Mouse (Mus musculus) kidney, adult 9 months (tissue): ENCODE results near the gene Acap2.

Experiments used
- DNase-seq: peaks from one replicate; pipeline ENCODE4 v3.0.0; 2022

Gene Acap2

GRCm38 (mm10) chr16:31200790-31201567, at the start of gene Acap2:
Gene Acap2, minus strand, starts transcription at chr16:31201245.
- peak; percentile 99 for DNase-seq

DNA sequence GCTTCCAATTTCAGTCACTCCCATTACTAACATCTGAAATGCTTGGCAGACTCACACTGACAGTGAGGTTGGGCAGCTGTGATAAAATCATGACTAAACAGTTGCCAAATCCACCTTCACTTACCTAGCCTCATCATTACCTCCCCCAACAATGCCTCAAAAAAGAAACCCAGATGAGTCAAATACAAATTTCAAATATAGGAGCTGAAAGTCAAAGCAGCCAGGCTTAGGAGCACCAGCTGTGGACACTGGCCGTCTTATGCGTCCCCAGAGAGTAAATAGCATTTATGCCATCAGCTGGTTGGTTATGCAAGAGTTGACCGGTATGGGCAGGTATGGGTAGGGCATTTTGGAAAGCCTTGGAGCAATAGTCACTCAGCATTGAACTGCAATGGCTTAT, 48.4 kb upstream of the Acap2 start:
- no peak for DNase-seq

GRCm38 (mm10) chr16:31248717-31249116, 47.7 kb upstream of the Acap2 start:
- no peak for DNase-seq

DNA sequence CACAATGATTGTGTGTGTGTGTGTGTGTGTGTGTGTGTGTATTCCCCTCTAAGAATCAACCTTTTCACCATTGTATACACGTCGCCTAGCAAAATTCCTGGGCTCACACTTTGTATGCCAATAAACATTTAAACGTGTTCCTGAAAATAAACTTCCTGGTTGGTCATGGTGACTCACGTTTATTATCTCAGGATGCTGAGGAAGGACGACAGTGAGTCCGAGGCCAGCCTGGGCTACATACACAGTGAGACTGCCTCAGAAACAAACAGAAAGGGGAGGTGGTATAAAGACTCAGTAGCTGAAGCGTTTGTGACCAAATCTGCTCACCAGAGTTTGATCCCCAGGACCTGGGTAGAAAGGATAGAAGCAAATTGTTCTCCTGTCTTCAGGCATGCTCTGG, 46.4 kb upstream of the Acap2 start:
- no peak for DNase-seq

GRCm38 (mm10) chr16:31244053-31244452, 43.0 kb upstream of the Acap2 start:
- DNase-seq = no peak

DNA sequence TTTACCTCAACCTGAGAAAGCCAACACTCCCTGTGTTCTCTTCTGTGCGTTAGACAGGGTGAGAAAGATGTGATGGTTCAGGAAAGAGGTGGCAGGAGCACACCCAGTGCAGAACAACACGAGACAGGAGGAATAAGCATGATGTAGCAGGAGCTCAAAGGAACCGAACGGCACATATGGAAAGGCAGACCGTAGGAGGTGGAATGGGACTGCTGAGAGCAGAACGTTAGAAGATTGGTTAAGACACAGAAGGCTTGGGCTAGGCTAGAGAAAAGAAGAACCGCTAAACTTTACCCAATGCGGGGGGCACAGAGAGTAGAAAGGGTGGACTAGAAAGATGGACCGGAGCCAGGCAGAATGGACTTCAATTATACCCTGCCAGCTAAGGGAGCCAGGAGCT, 40.4 kb upstream of the Acap2 start:
- DNase-seq = no peak

- no peak for DNase-seq
Measured at GRCm38 (mm10) chr16:31240569-31240968, 39.5 kb upstream of the Acap2 start.

- DNase-seq = no peak
Measured at GRCm38 (mm10) chr16:31238281-31238680, 37.2 kb upstream of the Acap2 start.

DNA sequence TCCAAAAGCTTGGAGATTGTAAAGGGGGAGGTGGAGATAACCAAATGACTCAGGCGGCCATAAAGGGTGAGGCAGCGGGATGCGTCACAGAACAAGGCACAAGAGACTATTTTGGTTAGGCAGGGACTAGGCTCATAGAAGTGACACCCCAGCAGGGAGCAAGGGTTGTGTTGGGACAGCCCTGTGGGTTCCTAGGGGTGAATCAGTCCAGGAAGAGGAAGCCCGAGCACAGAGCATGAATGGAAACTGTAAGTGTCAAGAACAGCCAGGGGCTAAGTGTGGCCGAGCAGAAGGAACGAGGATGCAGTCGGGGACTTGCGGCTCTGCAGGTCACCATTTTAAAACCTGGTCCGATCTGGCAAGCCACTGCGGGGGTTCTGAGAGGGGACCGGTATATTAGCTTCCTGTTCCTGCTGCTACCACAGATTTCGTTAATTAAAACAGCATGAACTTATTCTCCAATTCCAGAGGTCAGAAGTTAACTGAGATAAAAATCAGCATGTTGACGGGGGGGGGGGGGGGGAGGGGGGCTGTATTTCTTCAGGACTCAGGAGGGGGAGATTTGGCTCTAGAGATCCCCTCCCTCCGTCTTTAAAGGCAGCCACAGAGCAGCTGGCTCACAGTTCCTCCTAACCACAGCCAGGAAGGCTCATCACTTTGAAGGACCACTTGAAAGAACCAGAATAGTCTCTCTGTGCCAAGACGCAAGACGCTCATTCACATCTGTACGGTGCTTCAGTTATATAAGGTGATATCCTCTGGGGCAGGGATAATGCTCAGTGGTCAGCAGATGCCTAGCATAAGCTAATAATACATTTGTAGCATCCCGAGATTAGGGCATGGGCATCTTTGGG, 34.6 kb upstream of the Acap2 start:
- DNase-seq = peak; percentile 15

GRCm38 (mm10) chr16:31234808-31235456, 33.9 kb upstream of the Acap2 start:
- no peak for DNase-seq

DNA sequence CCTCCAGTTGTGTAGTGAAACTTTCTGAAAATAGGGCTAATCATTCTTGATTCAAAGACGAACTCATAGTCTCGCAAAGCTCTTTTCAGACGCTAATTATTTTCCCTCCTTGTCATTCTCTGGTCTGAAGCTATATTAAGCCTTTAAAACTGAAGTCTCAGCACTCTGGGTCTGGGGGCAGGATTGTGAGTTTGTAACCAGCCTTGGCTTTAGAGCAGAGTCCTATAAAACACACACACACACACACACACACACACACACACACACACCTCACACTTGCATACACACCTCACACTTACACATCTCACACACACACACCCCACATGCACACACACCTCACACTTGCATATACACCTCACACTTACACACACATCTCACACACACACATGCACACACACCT, 33.3 kb upstream of the Acap2 start:
- DNase-seq = no peak

DNA sequence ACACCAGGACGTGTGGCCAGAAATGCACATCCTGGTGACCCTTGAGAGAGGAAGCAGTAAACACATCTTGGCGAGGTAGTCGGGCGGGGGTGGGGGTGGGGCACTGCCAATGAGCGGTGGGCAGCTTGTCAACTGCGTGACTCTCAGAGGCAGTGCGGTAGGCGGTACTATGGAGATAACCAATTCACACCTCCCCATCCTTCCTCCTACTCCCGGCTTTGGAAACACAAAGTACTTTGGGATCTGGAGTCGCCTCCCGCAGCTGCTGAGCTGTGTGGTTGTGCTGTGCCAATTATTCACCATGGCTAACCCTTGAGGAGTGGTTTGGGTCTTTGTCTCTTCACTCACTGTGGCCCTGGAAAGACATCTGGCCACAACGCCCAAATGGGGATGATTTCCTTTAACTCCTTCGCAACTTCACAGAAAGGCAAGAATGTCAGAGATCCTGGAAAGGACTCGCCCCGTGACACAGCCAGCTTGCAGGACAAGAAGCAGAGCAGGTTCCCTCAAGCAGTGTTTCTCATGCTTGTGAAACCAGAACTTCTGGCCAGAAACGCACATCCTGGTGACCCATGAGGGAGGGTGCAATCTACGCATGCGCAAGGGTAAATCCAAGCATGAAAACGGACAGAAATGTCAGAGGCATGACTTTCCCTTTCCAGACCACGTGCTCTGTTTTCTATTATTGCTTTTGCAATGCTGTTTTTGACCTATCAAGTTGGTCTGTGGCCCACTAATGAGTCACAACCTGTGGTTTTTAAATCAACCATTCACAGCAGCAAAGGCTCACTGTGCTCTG, 32.7 kb upstream of the Acap2 start:
- DNase-seq = peak; percentile 88

DNA sequence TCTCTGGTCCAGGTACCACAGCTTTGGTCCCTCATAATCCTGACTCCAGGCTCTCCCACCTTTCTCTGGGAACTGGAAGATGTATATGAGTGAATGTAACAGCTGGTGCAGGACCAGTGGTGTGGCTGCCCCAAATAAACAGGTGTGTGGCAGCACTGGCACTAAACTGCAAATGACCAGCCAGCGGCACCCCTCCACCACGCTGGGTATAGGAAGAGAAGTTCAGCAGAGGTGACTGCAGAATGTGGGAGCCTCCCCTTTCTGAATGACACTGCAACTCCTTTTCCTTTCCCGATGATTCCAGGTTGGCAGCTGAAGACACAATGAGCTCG, 32.1 kb upstream of the Acap2 start:
- DNase-seq = no peak

DNA sequence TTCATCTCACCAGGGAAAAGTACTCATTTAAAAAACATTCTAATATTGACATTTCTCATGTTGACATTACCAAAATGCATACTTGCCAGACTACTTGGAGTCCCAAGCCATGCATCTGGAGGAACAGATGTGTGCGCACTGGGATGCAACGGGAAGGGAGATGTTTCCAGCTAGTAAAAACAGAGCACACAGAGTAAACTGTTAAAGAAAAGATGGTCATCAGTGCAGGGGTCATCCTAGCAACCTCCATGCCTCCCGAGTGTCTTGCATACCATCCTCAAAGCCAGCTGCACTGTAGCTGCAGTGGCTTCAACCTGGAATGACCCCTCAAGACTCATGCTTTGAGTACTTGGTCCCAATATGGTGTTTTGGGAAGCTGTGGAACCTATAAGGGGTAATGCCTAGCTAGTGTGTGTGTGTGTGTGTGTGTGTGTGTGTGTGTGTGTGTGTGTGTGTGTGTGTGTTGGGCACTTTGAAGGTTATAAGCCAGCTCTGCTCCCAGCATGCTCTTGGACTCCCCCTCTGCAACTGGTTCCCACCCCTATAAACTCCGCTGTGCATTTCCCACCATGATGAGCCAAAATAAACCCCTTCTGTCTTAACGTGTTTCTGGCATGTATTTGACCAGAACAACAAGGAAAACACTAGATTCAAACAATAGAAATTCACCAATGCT, 31.6 kb upstream of the Acap2 start:
- no peak for DNase-seq

DNA sequence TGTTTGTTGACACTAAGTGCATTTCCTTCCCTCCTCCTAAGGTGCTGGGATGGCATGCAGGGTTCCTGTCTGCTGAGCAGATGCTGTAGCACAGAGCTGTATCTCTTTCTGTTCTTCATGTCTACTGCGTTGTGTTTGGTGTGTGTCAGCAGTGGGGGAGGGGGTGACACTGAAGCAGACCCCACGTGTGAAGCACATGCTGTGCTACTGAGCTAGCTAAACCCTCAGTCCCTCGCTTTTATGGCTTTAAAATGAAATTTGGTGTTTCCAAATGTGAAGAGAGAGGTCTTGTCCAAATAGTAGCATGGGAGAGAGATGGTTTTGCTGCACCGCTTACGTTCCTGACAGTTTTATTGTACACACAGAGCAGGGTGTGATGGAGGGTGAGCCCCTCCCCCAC, 30.5 kb upstream of the Acap2 start:
- DNase-seq = no peak

DNA sequence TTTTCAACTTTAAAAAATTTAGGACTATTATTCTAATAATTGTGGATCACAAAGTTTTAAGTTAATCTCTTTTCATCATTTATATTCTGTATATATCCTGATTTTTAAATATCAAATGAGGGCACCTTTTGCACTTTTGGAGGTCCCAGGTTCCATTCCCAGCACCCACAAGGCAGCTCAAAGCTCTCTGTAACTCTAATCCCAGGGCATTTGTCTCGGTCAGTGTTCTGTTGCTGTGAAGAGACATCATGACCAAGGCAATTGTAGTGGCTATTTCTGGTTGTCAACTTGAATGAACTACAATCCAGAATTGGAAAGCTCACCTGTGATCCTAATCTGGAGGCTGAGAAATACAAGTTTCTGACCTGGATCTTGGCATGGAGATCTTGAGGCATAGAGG, 26.7 kb upstream of the Acap2 start:
- DNase-seq = no peak

DNA sequence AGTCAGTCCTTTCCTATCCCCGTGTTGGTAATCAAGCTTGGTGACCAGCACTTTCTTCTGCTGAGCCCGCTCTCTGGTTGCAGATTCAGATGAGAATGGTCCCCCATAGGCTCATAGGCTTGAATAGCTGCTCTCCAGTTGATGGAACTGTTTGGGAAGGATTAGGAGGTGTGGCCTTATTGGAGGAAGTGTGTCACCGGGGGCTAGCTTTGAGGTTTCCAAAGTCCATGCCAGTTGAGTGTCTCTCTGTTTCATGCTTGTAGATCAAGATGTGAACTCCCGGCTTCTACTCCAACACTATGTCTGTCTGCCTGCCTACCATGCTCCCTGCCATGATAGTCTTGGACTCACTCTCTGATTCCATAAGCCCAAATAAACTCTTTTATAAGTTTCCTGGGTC, 14.2 kb upstream of the Acap2 start:
- no peak for DNase-seq

DNA sequence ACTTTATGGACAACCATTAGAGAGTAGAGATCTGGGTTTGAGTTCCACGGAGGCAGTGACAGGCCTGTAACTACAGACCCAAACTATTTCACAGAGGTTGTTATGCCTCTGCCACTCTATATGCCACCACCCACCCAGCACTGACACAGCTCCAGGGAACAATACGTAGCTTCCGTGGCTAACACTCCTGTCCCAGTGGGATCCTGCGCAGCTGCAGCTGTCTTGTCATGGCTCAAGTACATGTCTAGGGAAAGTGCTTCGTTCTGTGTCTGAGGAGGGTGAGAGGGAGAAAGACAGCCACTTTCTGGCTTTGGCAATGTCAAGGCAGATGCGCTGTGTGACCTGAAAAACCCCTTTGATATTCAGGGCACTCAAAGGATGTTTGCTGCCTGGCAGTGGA, 12.4 kb upstream of the Acap2 start:
- no peak for DNase-seq

DNA sequence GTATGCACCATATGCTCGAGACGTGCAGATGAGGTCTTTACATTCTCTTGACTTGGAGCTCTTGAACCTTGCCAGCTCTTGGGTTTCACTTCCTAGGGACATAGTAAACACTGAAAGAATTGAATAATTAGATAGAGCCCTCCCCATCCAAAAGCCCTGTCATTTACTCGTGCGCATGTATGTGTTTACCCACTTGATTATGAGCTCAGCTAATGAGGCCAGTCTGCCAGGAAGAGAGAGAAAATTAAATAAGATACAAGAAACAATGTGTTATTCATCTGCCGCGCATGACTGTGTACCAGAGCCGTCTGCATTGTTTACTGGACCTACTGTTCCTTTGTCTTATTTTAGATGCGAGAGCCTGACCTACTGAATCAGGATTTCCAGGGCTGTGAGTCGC, 10.5 kb upstream of the Acap2 start:
- no peak for DNase-seq

DNA sequence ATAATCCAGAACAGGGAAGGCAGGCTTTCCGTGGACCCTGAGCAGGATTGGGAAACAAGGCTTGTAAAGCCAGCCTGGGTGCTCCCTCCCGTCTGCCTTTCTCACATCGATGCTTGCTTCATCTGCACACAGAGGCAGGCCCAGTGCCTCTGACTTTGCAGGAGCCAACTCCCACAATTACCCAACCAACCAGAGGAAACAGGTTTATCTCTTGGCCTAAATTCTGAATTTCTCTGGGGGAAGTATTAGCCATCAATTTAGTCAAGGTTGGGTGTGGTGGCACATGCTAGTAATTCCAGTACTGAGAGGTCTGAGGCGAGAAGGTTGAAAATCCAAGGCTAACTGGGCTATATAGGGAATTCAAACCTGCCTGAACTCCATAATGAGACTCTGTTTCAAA, 9.4 kb upstream of the Acap2 start:
- DNase-seq = no peak

DNA sequence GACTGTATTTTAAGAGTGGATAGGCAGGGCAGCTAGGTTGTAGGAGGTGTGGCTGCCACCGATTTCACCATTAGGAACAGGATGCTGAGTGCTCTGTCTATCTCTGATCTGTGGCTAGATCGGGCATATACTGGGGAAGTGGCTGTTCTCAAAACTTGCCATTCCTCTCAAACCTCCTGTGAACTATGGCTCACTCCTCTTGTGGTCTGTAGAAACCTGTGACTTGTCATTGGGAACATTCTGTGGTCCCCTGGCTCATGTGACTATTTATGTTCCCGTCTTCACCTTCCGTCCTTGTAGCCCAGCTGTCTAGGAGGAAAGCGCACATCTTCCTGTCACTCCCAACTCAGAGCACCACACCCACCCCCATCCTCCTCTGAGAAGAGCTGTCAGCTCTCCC, 8.9 kb upstream of the Acap2 start:
- DNase-seq = no peak

GRCm38 (mm10) chr16:31205726-31206125, 4.7 kb upstream of the Acap2 start:
- DNase-seq = no peak

GRCm38 (mm10) chr16:31205187-31205586, 4.1 kb upstream of the Acap2 start:
- no peak for DNase-seq
